ENCODE assay signal across 16 mouse cellular contexts in the genomic region with DNA sequence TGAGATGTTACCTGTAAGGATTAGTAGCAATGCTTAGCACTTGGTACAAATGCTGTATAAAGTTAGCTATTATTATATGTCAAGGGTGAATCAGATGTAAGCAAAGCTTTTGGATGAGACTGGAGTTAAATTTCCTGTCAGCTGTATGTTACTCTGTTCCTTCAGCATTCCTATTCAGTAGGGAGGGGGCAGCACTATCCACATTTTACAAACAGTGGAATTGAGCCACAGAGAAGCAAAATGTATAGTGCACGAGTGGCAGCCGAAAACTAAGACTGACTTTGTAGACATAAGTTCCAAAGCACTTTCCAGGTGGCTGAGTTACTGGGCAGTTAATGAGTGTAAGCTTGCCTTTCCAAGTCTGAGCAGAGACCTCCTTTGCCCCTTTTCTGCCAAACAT. TPM values are rescaled to one million over a fixed set of nuclear protein-coding genes. Genes with fewer than 3 reads are reported as not detected.
DNase-seq lines count a peak whose midpoint lies in the region; ATAC-seq and TF ChIP-seq lines count a peak whose summit lies in the region.
"Had no signal": no experiment of that assay in that cellular context is flagged by ENCODE, and none has a peak within 500 bp of the region (broad histone marks: within the 10 kb centered on the region; RNA-seq: fewer than 3 reads in every experiment).

No protein-coding gene starts in this region.

- no peaks in the 10 kb centered on the region for H3K9me3 ChIP-seq in forebrain, embryonic 12.5 days
- no peaks in the 10 kb centered on the region for H3K9me3 ChIP-seq in forebrain, embryonic 11.5 days (ENCODE audit: control insufficient read depth, low read length)
- no peaks in the 10 kb centered on the region for H3K9me3 ChIP-seq in midbrain, embryonic 13.5 days
- no peaks in the 10 kb centered on the region for H3K9me3 ChIP-seq in midbrain, embryonic 10.5 days (replicated peaks)
- no peaks in the 10 kb centered on the region for H3K9me3 ChIP-seq in forebrain, postnatal 0 days (ENCODE audit: low read length)
- H3K9me3 ChIP-seq in neural tube, embryonic 15.5 days (replicated peaks), result no peaks in the 10 kb centered on the region
- H3K9me3 ChIP-seq: embryonic facial prominence, embryonic 10.5 days; limb, embryonic 15.5 days had no signal

- intact Hi-C loops in heart, postnatal 10 days (cut with DNase I), result loop anchor here (2.0 to 10.0 kb wide), 3 partner anchors 126 to 558 kb away; no protein-coding TSS in a partner anchor

- peaks cover 10% of the 10 kb centered on the region for H3K27me3 ChIP-seq in forebrain, embryonic 12.5 days
- H3K27me3 ChIP-seq in forebrain, embryonic 11.5 days (ENCODE audit: control insufficient read depth, insufficient read depth, low read length), result no peaks in the 10 kb centered on the region
- H3K27me3 ChIP-seq in midbrain, embryonic 13.5 days, result peaks cover 16% of the 10 kb centered on the region
- H3K27me3 ChIP-seq in midbrain, embryonic 10.5 days (ENCODE audit: low read depth, poor library complexity, severe bottlenecking), result peaks cover 21% of the 10 kb centered on the region
- H3K27me3 ChIP-seq in forebrain, postnatal 0 days (ENCODE audit: insufficient read depth, low read length), result no peaks in the 10 kb centered on the region
- H3K27me3 ChIP-seq in neural tube, embryonic 15.5 days (replicated peaks), result no peaks in the 10 kb centered on the region

- ATAC-seq in forebrain, embryonic 12.5 days (ENCODE audit: low FRiP score), result 0 out of 2 replicates have a peak, but pooled peaks have one; percentile 8
- ATAC-seq in forebrain, embryonic 11.5 days (replicated peaks; ENCODE audit: low FRiP score), result no peak
- 0 out of 2 replicates have a peak, but pooled peaks have one; percentile 9 for ATAC-seq in midbrain, embryonic 13.5 days
- peak; percentile 70 for ATAC-seq in forebrain, postnatal 0 days
- 0 out of 2 replicates have a peak, but pooled peaks have one; percentile 53 for ATAC-seq in neural tube, embryonic 15.5 days (ENCODE audit: low FRiP score)

- no peak for DNase-seq in forebrain, embryonic 11.5 days (ENCODE audit: low spot score)
- no peak for DNase-seq in midbrain, embryonic 10.5 days (ENCODE audit: low spot score)
- DNase-seq in forebrain, postnatal 0 days, result no peak
- no peak for DNase-seq in heart, postnatal 10 days
- no peak for DNase-seq in right cerebral cortex, adult 18-20 months
- DNase-seq: gastrocnemius, postnatal 36 days had no signal

- H3K4me3 ChIP-seq in forebrain, embryonic 12.5 days (replicated peaks), result no peak overlapping the region
- no peak overlapping the region for H3K4me3 ChIP-seq in forebrain, embryonic 11.5 days (ENCODE audit: low read depth, low read length)
- H3K4me3 ChIP-seq in midbrain, embryonic 13.5 days (replicated peaks), result no peak overlapping the region
- no peak overlapping the region for H3K4me3 ChIP-seq in midbrain, embryonic 10.5 days
- H3K4me3 ChIP-seq in forebrain, postnatal 0 days (ENCODE audit: low read depth, low read length), result no peak overlapping the region; the same call in 1 of the 2 replicates
- no peak overlapping the region for H3K4me3 ChIP-seq in neural tube, embryonic 15.5 days (replicated peaks)
- H3K4me3 ChIP-seq: heart, adult 2 months; limb, embryonic 15.5 days had no signal

- no peaks in the 10 kb centered on the region for H3K36me3 ChIP-seq in forebrain, embryonic 12.5 days (replicated peaks)
- no peaks in the 10 kb centered on the region for H3K36me3 ChIP-seq in forebrain, embryonic 11.5 days (ENCODE audit: control insufficient read depth, insufficient read depth, low read length)
- no peaks in the 10 kb centered on the region for H3K36me3 ChIP-seq in midbrain, embryonic 13.5 days
- H3K36me3 ChIP-seq in midbrain, embryonic 10.5 days, result no peaks in the 10 kb centered on the region
- no peaks in the 10 kb centered on the region for H3K36me3 ChIP-seq in forebrain, postnatal 0 days (ENCODE audit: insufficient read depth)
- H3K36me3 ChIP-seq in neural tube, embryonic 15.5 days, result no peaks in the 10 kb centered on the region
- H3K36me3 ChIP-seq: embryonic facial prominence, embryonic 10.5 days; limb, embryonic 15.5 days had no signal

- H3K27ac ChIP-seq in forebrain, embryonic 12.5 days, result no peak overlapping the region
- no peak overlapping the region for H3K27ac ChIP-seq in forebrain, embryonic 11.5 days (ENCODE audit: low read depth, low read length)
- H3K27ac ChIP-seq in midbrain, embryonic 13.5 days, result no peak overlapping the region
- H3K27ac ChIP-seq in midbrain, embryonic 10.5 days (replicated peaks), result no peak overlapping the region
- no peak overlapping the region for H3K27ac ChIP-seq in forebrain, postnatal 0 days (ENCODE audit: low read depth, low read length)
- no peak overlapping the region for H3K27ac ChIP-seq in neural tube, embryonic 15.5 days (replicated peaks)
- H3K27ac ChIP-seq: embryonic facial prominence, embryonic 10.5 days; heart, adult 2 months; kidney, postnatal 0 days; limb, embryonic 15.5 days; liver, embryonic 14.5 days had no signal

- H3K4me2 ChIP-seq in forebrain, embryonic 12.5 days, result no peak overlapping the region
- H3K4me2 ChIP-seq in forebrain, embryonic 11.5 days (ENCODE audit: low read depth, low read length, severe bottlenecking), result no peak overlapping the region
- H3K4me2 ChIP-seq in midbrain, embryonic 13.5 days (replicated peaks), result no peak overlapping the region
- 0 out of 2 replicates have a peak overlapping the region, but pooled peaks have one; percentile 53 for H3K4me2 ChIP-seq in forebrain, postnatal 0 days (ENCODE audit: low read depth)
- H3K4me2 ChIP-seq in neural tube, embryonic 15.5 days, result no peak overlapping the region
- H3K4me2 ChIP-seq: limb, embryonic 15.5 days had no signal

- 63% methylated on average over 2 of the region's 2 CpGs for WGBS in forebrain, embryonic 12.5 days
- WGBS in forebrain, embryonic 11.5 days, result 63% methylated on average over 2 of the region's 2 CpGs
- WGBS in midbrain, embryonic 13.5 days, result 77% methylated on average over 2 of the region's 2 CpGs
- 83% methylated on average over 2 of the region's 2 CpGs for WGBS in midbrain, embryonic 10.5 days
- WGBS in forebrain, postnatal 0 days, result 30% methylated on average over 2 of the region's 2 CpGs
- 67% methylated on average over 2 of the region's 2 CpGs for WGBS in neural tube, embryonic 15.5 days

- peaks cover 11% of the 10 kb centered on the region for H3K4me1 ChIP-seq in forebrain, embryonic 12.5 days
- no peaks in the 10 kb centered on the region; the same call in 1 of the 2 replicates for H3K4me1 ChIP-seq in forebrain, embryonic 11.5 days (replicated peaks; ENCODE audit: control insufficient read depth, insufficient read depth, low read length)
- H3K4me1 ChIP-seq in midbrain, embryonic 13.5 days (replicated peaks), result peaks cover 14% of the 10 kb centered on the region
- H3K4me1 ChIP-seq in midbrain, embryonic 10.5 days, result peaks cover 14% of the 10 kb centered on the region
- peaks cover 10% of the 10 kb centered on the region; the same call in 1 of the 2 replicates for H3K4me1 ChIP-seq in forebrain, postnatal 0 days (ENCODE audit: insufficient read depth)
- peaks cover 9% of the 10 kb centered on the region; the same call in 1 of the 2 replicates for H3K4me1 ChIP-seq in neural tube, embryonic 15.5 days

- H3K9ac ChIP-seq in forebrain, embryonic 12.5 days, result no peak overlapping the region
- no peak overlapping the region for H3K9ac ChIP-seq in forebrain, embryonic 11.5 days (ENCODE audit: low read length)
- H3K9ac ChIP-seq in midbrain, embryonic 13.5 days (replicated peaks), result no peak overlapping the region
- H3K9ac ChIP-seq in forebrain, postnatal 0 days, result no peak overlapping the region
- no peak overlapping the region for H3K9ac ChIP-seq in neural tube, embryonic 15.5 days (replicated peaks)
- H3K9ac ChIP-seq: limb, embryonic 15.5 days; liver, embryonic 14.5 days had no signal

- peak; percentile 40 for TF ChIP-seq CTCF in forebrain, postnatal 0 days (IDR thresholded peaks at IDR 0.05; ENCODE audit: low read depth)

RNA-seq across cellular contexts. Expression of a gene that starts 0.5 kb away (rescaled TPM):
- 0.75 and 1.4 TPM in 2 replicates for polyA plus RNA-seq in forebrain, embryonic 12.5 days (2016; fragmentation: Nextera tagmentation; extraction: Ambion mirVana)
- 0.19 and 0.77 TPM in 2 replicates for polyA plus RNA-seq in forebrain, embryonic 11.5 days (2014; fragmentation: Nextera tagmentation; extraction: Ambion mirVana)
- 1.7 and 2.9 TPM in 2 replicates for polyA plus RNA-seq in midbrain, embryonic 13.5 days (2015; fragmentation: Nextera tagmentation; extraction: Ambion mirVana)
- 0.05 and 0.53 TPM in 2 replicates for polyA plus RNA-seq in midbrain, embryonic 10.5 days (2016; fragmentation: Nextera tagmentation; extraction: Ambion mirVana)
- total RNA-seq in forebrain, postnatal 0 days (2014; rRNA removed), result 45.7 and 51.9 TPM in 2 replicates
- 4.1 and 6.2 TPM in 2 replicates for polyA plus RNA-seq in forebrain, postnatal 0 days (2015; fragmentation: Nextera tagmentation; extraction: Ambion mirVana)
- polyA plus RNA-seq in neural tube, embryonic 15.5 days (2015; fragmentation: Nextera tagmentation; extraction: Ambion mirVana), result 4.2 and 5.3 TPM in 2 replicates
- total RNA-seq in heart, postnatal 10 days (2021), result under 1 TPM; 0.48 to 0.99 TPM
- total RNA-seq: gastrocnemius, postnatal 36 days; megakaryocyte-erythroid progenitor cell, adult 5-6 weeks had no signal
- polyA plus RNA-seq: heart, embryonic 14.5 days; kidney, postnatal 0 days had no signal
